In genomic region chr13:26916477-26916876, GRCm38 (mm10) we compare ENCODE assay signal across 15 mouse cellular contexts.
DNase-seq lines count a peak whose midpoint lies in the region; ATAC-seq lines count a peak whose summit lies in the region.
"Had no signal": no experiment of that assay in that cellular context is flagged by ENCODE, and none has a peak within 500 bp of the region (broad histone marks: within the 10 kb centered on the region; RNA-seq: fewer than 3 reads in every experiment).

No protein-coding gene starts in this region.

- intact Hi-C loops in heart, postnatal 14 days (cut with DNase I): loop anchor here (10.0 kb wide), 1 partner anchor 562 kb away; no protein-coding TSS in a partner anchor

- ATAC-seq in erythroid progenitor cell, adult 5-6 weeks (replicated peaks; ENCODE audit: low FRiP score, poor library complexity, severe bottlenecking): no peak
- ATAC-seq: CD4-positive, CD25-positive, alpha-beta regulatory T cell, adult 4 months; intestine, embryonic 15.5 days; liver, postnatal 0 days; midbrain, embryonic 13.5 days had no signal

- peak; percentile 24 for DNase-seq in embryo, embryonic 11 days
- DNase-seq in embryo, embryonic 10 days (ENCODE audit: low spot score): no peak
- peak; percentile 77 for DNase-seq in adipocyte (ENCODE audit: low spot score)
- DNase-seq in heart, postnatal 14 days: peak; percentile 30 to 42
- DNase-seq in kidney, postnatal 10 days: peak; percentile 88
- DNase-seq in layer of hippocampus, postnatal 36 days: no peak
- DNase-seq in retina, postnatal 1 day: no peak
- DNase-seq: cerebellum, postnatal 25 days; liver, postnatal 0 days; right cerebral cortex, adult 18-20 months; thymus, postnatal 4 days had no signal

Comparison
In these comparisons a context has a peak if more than half of its experiments do, and no peak if none do; other contexts are left out.
1. DNase-seq: peak in embryo, embryonic 11 days (single experiment), adipocyte (single experiment), heart, postnatal 14 days (2 of 2) and kidney, postnatal 10 days (single experiment); none in embryo, embryonic 10 days (single experiment), layer of hippocampus, postnatal 36 days (0 of 2) and retina, postnatal 1 day (single experiment).